Mouse (Mus musculus) brain, embryonic 14.5 days (tissue): ENCODE measurements around the gene Lsm14a.

ENCODE experiments used
- CTCF ChIP-seq: fragments of 200-500 bp; IDR thresholded peaks from 2 replicates; pipeline ENCODE4 v1.5.1; 2012; ENCODE audit warnings: inconsistent platforms, mild to moderate bottlenecking, moderate library complexity, borderline replicate concordance; ENCODE audit not compliant: insufficient read depth, insufficient read length; ENCODE audit errors: extremely low read depth
- POLR2A ChIP-seq: fragments of 200-500 bp; IDR thresholded peaks from 2 replicates; pipeline ENCODE4 v1.6.1; 2012; ENCODE audit warnings: mild to moderate bottlenecking, inconsistent platforms, borderline replicate concordance; ENCODE audit not compliant: poor library complexity, insufficient read depth, insufficient read length, severe bottlenecking; ENCODE audit errors: extremely low read depth

GRCm38 (mm10) chr7:34324857-34325256 is 68.3 kb downstream of the Lsm14a start:
- no peak for TF ChIP-seq POLR2A
- no peak for TF ChIP-seq CTCF
